Mouse (Mus musculus): ENCODE measurements around the gene S100z. TPM values are rescaled to one million over a fixed set of nuclear protein-coding genes. Genes with fewer than 3 reads are reported as not detected.
A peak's percentile ranks its signal among the peaks of the same experiment; 100 is the strongest.

The S100z gene
- polyA plus RNA-seq, 1 experiment from 2014 or later, result 0.60 TPM

GRCm38 (mm10) chr13:95491327-95491726 lies 12.8 kb upstream of the S100z start:
- 75% methylated on average over 11 of the region's 11 CpGs for WGBS
- Histone ChIP-seq H3K9me3 (no peaks in the 10 kb centered on the region), H3K4me1 (peaks cover 9% of the 10 kb centered on the region; the same call in 1 of the 2 replicates), H3K4me3 (no peak overlapping the region), H3K27me3 (replicated peaks; ENCODE audit: low read depth, poor library complexity, severe bottlenecking) (no peaks in the 10 kb centered on the region), H3K27ac (replicated peaks) (no peak overlapping the region), H3K36me3 (replicated peaks) (no peaks in the 10 kb centered on the region)
- no peak for DNase-seq (ENCODE audit: low spot score)

- Histone ChIP-seq H3K9me3 (no peaks in the 10 kb centered on the region), H3K4me1 (no peaks in the 10 kb centered on the region), H3K4me3 (no peak overlapping the region), H3K27ac (replicated peaks) (no peak overlapping the region), H3K27me3 (replicated peaks; ENCODE audit: low read depth, poor library complexity, severe bottlenecking) (peaks cover 10% of the 10 kb centered on the region; the same call in 1 of the 2 replicates), H3K36me3 (replicated peaks) (no peaks in the 10 kb centered on the region)
- 66% methylated on average over 5 of the region's 5 CpGs for WGBS
- no peak for DNase-seq (ENCODE audit: low spot score)
These were observed 6.1 kb upstream of the S100z start for GRCm38 (mm10) chr13:95484664-95485063.

- Histone ChIP-seq H3K27me3 (replicated peaks; ENCODE audit: low read depth, poor library complexity, severe bottlenecking) (peaks cover 11% of the 10 kb centered on the region; the same call in 1 of the 2 replicates), H3K4me3 (no peak overlapping the region), H3K36me3 (replicated peaks) (no peaks in the 10 kb centered on the region), H3K27ac (replicated peaks) (no peak overlapping the region), H3K9me3 (no peaks in the 10 kb centered on the region), H3K4me1 (no peaks in the 10 kb centered on the region)
- WGBS, result 22% methylated on average over 4 of the region's 4 CpGs
- DNase-seq (ENCODE audit: low spot score), result peak; percentile 81
These were observed 2.9 kb upstream of the S100z start for GRCm38 (mm10) chr13:95481428-95481827.

GRCm38 (mm10) chr13:95477173-95477572 lies 1.3 kb downstream of the S100z start:
- no peak overlapping the region for H3K27ac ChIP-seq (replicated peaks)
- H3K9me3 ChIP-seq, result no peaks in the 10 kb centered on the region
- H3K36me3 ChIP-seq (replicated peaks), result no peaks in the 10 kb centered on the region
- peaks cover 11% of the 10 kb centered on the region; the same call in 1 of the 2 replicates for H3K27me3 ChIP-seq (replicated peaks; ENCODE audit: low read depth, poor library complexity, severe bottlenecking)
- no peak overlapping the region for H3K4me3 ChIP-seq
- no peaks in the 10 kb centered on the region for H3K4me1 ChIP-seq
- WGBS, result 86% methylated on average over 6 of the region's 6 CpGs
- no peak for DNase-seq (ENCODE audit: low spot score)

GRCm38 (mm10) chr13:95475124-95475523 lies 3.4 kb downstream of the S100z start:
- H3K36me3 ChIP-seq (replicated peaks), result no peaks in the 10 kb centered on the region
- H3K4me1 ChIP-seq, result no peaks in the 10 kb centered on the region
- 81% methylated on average over 7 of the region's 7 CpGs for WGBS
- H3K4me3 ChIP-seq, result no peak overlapping the region
- H3K27me3 ChIP-seq (replicated peaks; ENCODE audit: low read depth, poor library complexity, severe bottlenecking), result 0 out of 2 replicates have a peak, but pooled peaks cover 3% of the 10 kb centered on the region
- no peaks in the 10 kb centered on the region for H3K9me3 ChIP-seq
- DNase-seq (ENCODE audit: low spot score), result no peak
- no peak overlapping the region for H3K27ac ChIP-seq (replicated peaks)

GRCm38 (mm10) chr13:95474294-95474693 lies 4.2 kb downstream of the S100z start:
- no peak for DNase-seq (ENCODE audit: low spot score)

GRCm38 (mm10) chr13:95470970-95471369 lies 7.6 kb downstream of the S100z start:
- no peak for DNase-seq (ENCODE audit: low spot score)
- Histone ChIP-seq H3K4me1 (no peaks in the 10 kb centered on the region), H3K27me3 (replicated peaks; ENCODE audit: low read depth, poor library complexity, severe bottlenecking) (no peaks in the 10 kb centered on the region), H3K4me3 (no peak overlapping the region), H3K9me3 (no peaks in the 10 kb centered on the region), H3K36me3 (replicated peaks) (no peaks in the 10 kb centered on the region), H3K27ac (replicated peaks) (no peak overlapping the region)
- 61% methylated on average over 2 of the region's 2 CpGs for WGBS

More at GRCm38 (mm10) chr13:95474294-95474693, 4.2 kb downstream of the S100z start:
- Histone ChIP-seq H3K4me3 (no peak overlapping the region), H3K4me1 (no peaks in the 10 kb centered on the region), H3K9me3 (no peaks in the 10 kb centered on the region), H3K27me3 (replicated peaks; ENCODE audit: low read depth, poor library complexity, severe bottlenecking) (no peaks in the 10 kb centered on the region), H3K36me3 (replicated peaks) (no peaks in the 10 kb centered on the region), H3K27ac (replicated peaks) (no peak overlapping the region)
- WGBS, result 86% methylated on average over 3 of the region's 3 CpGs

GRCm38 (mm10) chr13:95451529-95451928 lies 27.0 kb downstream of the S100z start:
- Histone ChIP-seq H3K27me3 (replicated peaks; ENCODE audit: low read depth, poor library complexity, severe bottlenecking) (peaks cover under 1% of the 10 kb centered on the region; the same call in 1 of the 2 replicates), H3K4me1 (no peaks in the 10 kb centered on the region), H3K36me3 (replicated peaks) (no peaks in the 10 kb centered on the region), H3K27ac (replicated peaks) (no peak overlapping the region), H3K9me3 (no peaks in the 10 kb centered on the region), H3K4me3 (no peak overlapping the region)
- WGBS, result 72% methylated on average over 2 of the region's 2 CpGs
- DNase-seq (ENCODE audit: low spot score), result no peak

- Histone ChIP-seq H3K9me3 (no peaks in the 10 kb centered on the region), H3K27ac (replicated peaks) (no peak overlapping the region), H3K36me3 (replicated peaks) (no peaks in the 10 kb centered on the region), H3K4me1 (no peaks in the 10 kb centered on the region), H3K27me3 (replicated peaks; ENCODE audit: low read depth, poor library complexity, severe bottlenecking) (peaks cover 9% of the 10 kb centered on the region), H3K4me3 (no peak overlapping the region)
- WGBS, result 93% methylated on average over 9 of the region's 9 CpGs
- DNase-seq (ENCODE audit: low spot score), result no peak
These were observed 27.8 kb downstream of the S100z start for GRCm38 (mm10) chr13:95450636-95451210.

- DNase-seq (ENCODE audit: low spot score), result no peak
- no peaks in the 10 kb centered on the region for H3K9me3 ChIP-seq
- no peaks in the 10 kb centered on the region for H3K4me1 ChIP-seq
- 88% methylated on average over 3 of the region's 3 CpGs for WGBS
- H3K36me3 ChIP-seq (replicated peaks), result no peaks in the 10 kb centered on the region
- no peak overlapping the region for H3K4me3 ChIP-seq
- H3K27ac ChIP-seq (replicated peaks), result no peak overlapping the region
- peaks cover 19% of the 10 kb centered on the region for H3K27me3 ChIP-seq (replicated peaks; ENCODE audit: low read depth, poor library complexity, severe bottlenecking)
These were observed 28.8 kb downstream of the S100z start for GRCm38 (mm10) chr13:95449730-95450129.

GRCm38 (mm10) chr13:95444824-95445223 lies 33.7 kb downstream of the S100z start, which contains the start of gene Crhbp:
Crhbp (minus strand) TSS chr13:95444924.
- WGBS, result 65% methylated on average over 11 of the region's 11 CpGs
- Histone ChIP-seq H3K36me3 (replicated peaks) (no peaks in the 10 kb centered on the region), H3K9me3 (no peaks in the 10 kb centered on the region), H3K4me3 (peak within 1 kb of the TSS; percentile 62), H3K27me3 (replicated peaks; ENCODE audit: low read depth, poor library complexity, severe bottlenecking) (peaks cover 52% of the 10 kb centered on the region), H3K27ac (replicated peaks) (peak within 1 kb of the TSS; percentile 51; the same call in 1 of the 2 replicates), H3K4me1 (peaks cover 18% of the 10 kb centered on the region)
- DNase-seq (ENCODE audit: low spot score), result no peak

GRCm38 (mm10) chr13:95444291-95444690 lies 34.2 kb downstream of the S100z start:
- Histone ChIP-seq H3K27me3 (replicated peaks; ENCODE audit: low read depth, poor library complexity, severe bottlenecking) (peaks cover 52% of the 10 kb centered on the region), H3K4me3 (peak overlapping the region; percentile 62), H3K9me3 (no peaks in the 10 kb centered on the region), H3K4me1 (peaks cover 18% of the 10 kb centered on the region), H3K27ac (replicated peaks) (no peak overlapping the region; the same call in 1 of the 2 replicates), H3K36me3 (replicated peaks) (no peaks in the 10 kb centered on the region)
- WGBS, result 16% methylated on average over 7 of the region's 7 CpGs
- peak; percentile 18 for DNase-seq (ENCODE audit: low spot score)
